Mouse (Mus musculus) lung, adult 2 months (tissue): ENCODE measurements around the gene Gm1123. TPM values are rescaled to one million over a fixed set of nuclear protein-coding genes. Genes with fewer than 3 reads are reported as not detected.
A peak's percentile ranks its signal among the peaks of the same experiment; 100 is the strongest.

Experiments used
- DNase-seq: peaks from one replicate; pipeline ENCODE4 v3.0.0; 2022
- H3K4me1 ChIP-seq: fragments of 200-500 bp; 2 replicates; pipeline ENCODE4 v1.6.1; 2011; ENCODE audit warnings: low read length; ENCODE audit not compliant: control insufficient read depth, insufficient read depth
- H3K4me3 ChIP-seq: fragments of 200-500 bp; replicated peaks from 2 replicates; pipeline ENCODE3; 2011; ENCODE audit warnings: low read depth, mild to moderate bottlenecking, control low read depth, low read length; ENCODE audit errors: extremely low read depth
- CTCF ChIP-seq: fragments of 200-500 bp; IDR thresholded peaks from 2 replicates; pipeline ENCODE4 v1.5.1; 2011; ENCODE audit warnings: mild to moderate bottlenecking, low read length, control low read depth; ENCODE audit not compliant: insufficient read depth
- POLR2A ChIP-seq: fragments of 200-500 bp; IDR thresholded peaks from 2 replicates; pipeline ENCODE4 v1.6.1; 2011; ENCODE audit warnings: low read depth, mild to moderate bottlenecking, control low read depth, low read length, borderline replicate concordance; ENCODE audit errors: extremely low read depth
- WGBS: fragments of 180-500 bp; shearing (Covaris S2); methylation state at CpG from one replicate; pipeline ENCODE4 v1.1.7; 2018; 5-methylcytosine and 5-hydroxymethylcytosine counted together
- polyA plus RNA-seq: library from polyadenylated mRNA; depleted of rRNA; stranded (reverse); fragments of >200 nt; gene quantifications from 2 replicates; pipeline ENCODE4 v1.2.3, GENCODE M21; 2012

Gene Gm1123
- polyA plus RNA-seq, 1 experiment, result not detected

- peaks cover 2% of the 10 kb centered on the region; the same call in 1 of the 2 replicates for H3K4me1 ChIP-seq
- WGBS, result 5% methylated on average over 29 of the region's 29 CpGs
- DNase-seq, result peak; percentile 85
- H3K4me3 ChIP-seq, result peak overlapping the region; percentile 26
- TF ChIP-seq CTCF (peak; percentile 93), POLR2A (no peak)
These were observed 55.8 kb downstream of the Gm1123 start for GRCm38 (mm10) chr9:98979431-98980416.

GRCm38 (mm10) chr9:98976520-98976919 lies 59.0 kb downstream of the Gm1123 start:
- peaks cover 2% of the 10 kb centered on the region; the same call in 1 of the 2 replicates for H3K4me1 ChIP-seq
- 36% methylated on average over 5 of the region's 5 CpGs for WGBS
- TF ChIP-seq CTCF (peak; percentile 16; the same call in 1 of the 2 replicates), POLR2A (no peak)
- DNase-seq, result no peak
- H3K4me3 ChIP-seq, result no peak overlapping the region

- DNase-seq, result no peak
- TF ChIP-seq CTCF (no peak), POLR2A (no peak)
- 89% methylated on average over 1 of the region's 1 CpGs for WGBS
- H3K4me3 ChIP-seq, result no peak overlapping the region
- H3K4me1 ChIP-seq, result peaks cover 2% of the 10 kb centered on the region; the same call in 1 of the 2 replicates
These were observed 59.4 kb downstream of the Gm1123 start for GRCm38 (mm10) chr9:98976081-98976480.

GRCm38 (mm10) chr9:98974898-98975297 lies 60.6 kb downstream of the Gm1123 start:
- WGBS, result 37% methylated on average over 2 of the region's 2 CpGs
- DNase-seq, result no peak
- TF ChIP-seq POLR2A, result no peak
- no peak for TF ChIP-seq CTCF
- H3K4me3 ChIP-seq, result no peak overlapping the region
- H3K4me1 ChIP-seq, result peaks cover under 1% of the 10 kb centered on the region; the same call in 1 of the 2 replicates

GRCm38 (mm10) chr9:98973561-98973960 lies 62.0 kb downstream of the Gm1123 start:
- 8% methylated on average over 7 of the region's 7 CpGs for WGBS

GRCm38 (mm10) chr9:98973101-98973521 lies 62.4 kb downstream of the Gm1123 start:
- WGBS, result 1% methylated on average over 40 of the region's 40 CpGs

More at GRCm38 (mm10) chr9:98973561-98973960, 62.0 kb downstream of the Gm1123 start:
- Histone ChIP-seq H3K4me1 (no peaks in the 10 kb centered on the region), H3K4me3 (no peak overlapping the region)
- TF ChIP-seq POLR2A, result no peak
- TF ChIP-seq CTCF, result no peak
- DNase-seq, result no peak

GRCm38 (mm10) chr9:98965084-98965483 lies 70.4 kb downstream of the Gm1123 start:
- H3K4me3 ChIP-seq, result no peak overlapping the region
- WGBS, result 3% methylated on average over 18 of the region's 18 CpGs
- no peak for DNase-seq
- TF ChIP-seq CTCF, result peak; percentile 21; the same call in 1 of the 2 replicates
- no peak for TF ChIP-seq POLR2A
- H3K4me1 ChIP-seq, result no peaks in the 10 kb centered on the region; the same call in 1 of the 2 replicates

More at GRCm38 (mm10) chr9:98973101-98973521, 62.4 kb downstream of the Gm1123 start:
- Histone ChIP-seq H3K4me3 (no peak overlapping the region), H3K4me1 (no peaks in the 10 kb centered on the region)
- TF ChIP-seq POLR2A, result no peak
- no peak for TF ChIP-seq CTCF
- no peak for DNase-seq

GRCm38 (mm10) chr9:98963661-98964060 lies 71.9 kb downstream of the Gm1123 start:
- TF ChIP-seq POLR2A (no peak), CTCF (no peak)
- no peak overlapping the region for H3K4me3 ChIP-seq
- 10% methylated on average over 18 of the region's 18 CpGs for WGBS

GRCm38 (mm10) chr9:98962478-98963142 lies 72.9 kb downstream of the Gm1123 start:
- TF ChIP-seq CTCF, result no peak
- TF ChIP-seq POLR2A, result no peak
- Histone ChIP-seq H3K4me1 (no peaks in the 10 kb centered on the region; the same call in 1 of the 2 replicates), H3K4me3 (no peak overlapping the region)
- no peak for DNase-seq
- 4% methylated on average over 20 of the region's 20 CpGs for WGBS

More at GRCm38 (mm10) chr9:98963661-98964060, 71.9 kb downstream of the Gm1123 start:
- no peak for DNase-seq
- no peaks in the 10 kb centered on the region; the same call in 1 of the 2 replicates for H3K4me1 ChIP-seq
